Mouse (Mus musculus) left cerebral cortex, adult 6 months (tissue): ENCODE data around the gene Csdc2. TPM values are rescaled to one million over a fixed set of nuclear protein-coding genes. Genes with fewer than 3 reads are reported as not detected.

ENCODE experiments used
- long read RNA-seq, 2 experiments: library from polyadenylated mRNA; unstranded; transcript quantifications; one replicate each; pipeline ENCODE4 v2.0.0; 2019 to 2020
- polyA plus RNA-seq: library from polyadenylated mRNA; unstranded; fragments of <200 nt; fragmentation: Nextera tagmentation; gene quantifications from 2 replicates; pipeline ENCODE4 v1.2.3, GENCODE M21; 2021

Csdc2 gene
- polyA plus RNA-seq = 51.2 and 99.5 TPM in 2 replicates
- long read RNA-seq, experiment 1, transcript Csdc2-201 (4 exons, 2,490 nt) = major isoform, 282 of 332 reads
- long read RNA-seq, experiment 1, partial matches to known transcripts = 27 of 332 reads
- long read RNA-seq, experiment 1, other reads (novel, unspliced or antisense) = 21 of 332 reads
- long read RNA-seq, experiment 2, transcript Csdc2-201 (4 exons, 2,490 nt) = major isoform, 26 of 56 reads
- long read RNA-seq, experiment 2, partial matches to known transcripts = 26 of 56 reads
- long read RNA-seq, experiment 2, other reads (novel, unspliced or antisense) = 3 of 56 reads

DNA sequence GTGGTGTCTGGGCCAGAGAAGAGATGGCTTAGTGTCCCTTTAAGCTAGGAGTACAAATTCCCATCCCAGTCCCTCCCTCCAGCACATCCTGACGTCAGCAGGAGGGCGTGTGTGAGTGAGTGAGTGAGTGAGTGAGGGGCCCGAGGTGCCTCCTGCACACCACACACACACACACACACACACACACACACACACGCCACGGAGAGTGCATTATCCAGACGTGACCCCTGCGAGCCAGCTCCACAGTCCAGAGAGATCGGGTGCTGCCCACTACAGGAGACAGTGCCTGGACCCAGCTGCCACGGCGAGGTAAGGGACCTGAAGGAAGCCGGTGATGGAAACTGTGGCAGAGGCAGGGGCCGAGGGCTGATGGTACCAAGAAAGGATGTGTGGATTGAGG is at the start of gene Csdc2:
Gene Csdc2, plus strand, starts transcription at position 81 of the 400 bp plus-strand sequence.

DNA sequence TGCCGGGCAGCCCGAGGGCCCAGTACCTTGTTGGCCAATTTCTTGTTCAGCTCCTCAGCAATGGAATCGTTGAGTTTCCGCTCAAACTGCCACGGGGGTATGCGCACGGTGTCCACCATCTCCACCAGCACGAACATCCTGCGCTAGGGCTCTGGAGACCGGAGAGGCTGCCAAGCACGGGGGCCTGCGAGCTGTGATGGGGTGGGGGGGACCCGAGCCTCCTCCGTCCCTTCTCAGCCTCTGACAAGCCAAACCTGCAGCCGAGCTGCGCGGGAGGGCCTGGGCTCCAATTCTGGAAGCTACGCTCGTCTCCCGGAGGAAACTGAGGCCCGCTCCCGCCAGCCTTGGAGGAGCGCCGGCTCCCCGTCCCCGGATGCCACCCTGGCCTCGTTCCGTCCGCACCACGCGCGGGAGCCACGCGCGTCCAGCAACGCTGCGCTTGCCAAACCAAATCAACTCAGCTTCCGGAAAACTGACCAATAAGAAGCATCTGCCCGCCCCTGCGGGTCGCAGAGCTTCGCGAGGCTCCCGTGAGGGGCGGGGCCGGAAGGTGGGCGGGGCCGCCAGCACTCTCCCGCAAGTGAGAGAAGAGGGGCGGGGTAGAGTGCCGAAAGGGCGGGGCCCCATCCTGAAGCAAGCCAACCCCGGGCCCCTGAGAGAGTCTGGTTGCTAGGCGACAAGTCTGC is 10.7 kb upstream of the Csdc2 start, which contains the start of gene Polr3h:
Gene Polr3h, minus strand, starts transcription at position 481 of the 686 bp plus-strand sequence.

DNA sequence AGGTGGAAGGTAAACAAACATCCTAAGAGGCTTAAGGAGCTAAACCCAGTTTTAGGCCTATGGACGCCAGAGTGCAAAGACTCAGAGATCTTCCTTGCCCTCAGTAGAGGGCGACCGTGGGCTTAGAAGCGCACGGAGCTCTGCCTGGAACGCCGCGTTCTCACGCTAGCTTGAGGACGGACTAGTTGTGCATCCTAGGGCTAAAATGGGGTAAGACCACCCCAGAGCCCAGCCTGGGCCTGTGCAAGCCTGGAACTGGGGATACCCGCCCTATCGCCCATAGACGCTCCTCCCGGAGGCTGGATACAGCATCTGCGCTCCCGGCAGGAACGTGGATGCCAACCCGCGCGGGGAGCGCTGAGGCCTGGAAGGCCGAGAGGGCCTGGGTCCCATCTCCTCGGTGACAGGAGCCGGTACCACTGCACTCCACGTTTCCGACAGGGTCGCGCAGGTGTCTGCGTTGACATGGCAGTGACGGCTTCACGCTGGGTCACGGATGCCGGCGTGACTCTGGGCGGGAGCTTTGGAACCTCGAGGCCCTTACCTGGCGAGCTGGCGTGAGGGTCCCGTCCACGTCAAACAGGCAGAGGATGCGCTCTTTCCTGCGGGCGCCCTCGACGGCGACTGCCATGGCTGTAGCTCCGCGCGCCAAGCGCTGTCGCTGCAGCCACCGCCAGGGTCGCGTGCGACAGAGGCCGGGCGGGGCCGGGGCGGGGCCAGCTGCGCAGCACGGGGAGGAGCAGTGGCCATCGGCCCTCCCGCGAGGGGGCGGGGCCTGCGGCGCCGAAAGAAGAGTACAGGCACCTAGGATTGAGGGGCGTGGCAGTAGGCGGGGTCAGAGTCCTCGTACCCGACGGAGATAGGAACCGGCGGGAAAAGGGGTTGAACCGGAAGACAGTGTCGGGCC is 23.9 kb downstream of the Csdc2 start, which contains the start of gene Pmm1:
Gene Pmm1, minus strand, starts transcription at position 760 of the 907 bp plus-strand sequence.

DNA sequence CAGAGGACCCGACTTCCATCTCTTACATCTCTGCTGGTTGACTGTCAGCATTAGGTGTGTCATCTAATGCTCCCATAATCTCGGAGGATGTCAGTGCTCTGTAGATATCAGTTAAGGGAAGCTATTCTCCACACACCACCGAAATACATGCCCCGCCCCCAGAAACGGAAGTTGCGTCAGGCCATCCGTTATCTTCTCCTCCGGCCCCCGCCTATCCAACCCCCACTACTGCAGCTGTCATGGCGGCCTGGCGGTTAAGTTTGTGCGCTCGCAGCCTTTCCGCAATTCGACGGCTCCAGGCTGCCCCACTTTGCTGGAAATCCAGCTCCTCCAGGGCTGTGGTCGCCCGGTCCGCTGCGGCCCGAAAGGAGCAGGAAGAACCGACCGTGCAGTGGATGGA is 43.8 kb downstream of the Csdc2 start, which contains the start of gene 1700029P11Rik:
Gene 1700029P11Rik, plus strand, starts transcription at position 220 of the 400 bp plus-strand sequence.

DNA sequence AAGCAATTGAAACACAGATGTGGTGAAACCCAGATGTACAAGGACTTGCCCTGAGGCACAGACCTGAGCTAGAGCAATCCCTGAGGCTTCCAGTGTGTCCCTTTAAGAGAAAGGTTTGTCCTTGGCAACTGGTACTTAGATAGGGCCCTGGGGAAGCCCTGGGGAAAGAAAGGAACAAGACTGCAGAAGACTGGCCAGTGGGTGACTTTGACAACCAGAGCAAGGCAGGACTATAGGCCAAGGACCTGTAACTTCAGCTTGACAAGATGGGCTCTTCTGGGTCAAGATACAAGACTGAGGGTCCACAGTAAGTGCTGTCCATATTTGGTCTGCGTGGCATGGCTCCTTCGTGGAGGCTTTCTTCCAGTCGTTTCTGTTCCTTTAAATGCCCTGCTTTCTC is 51.1 kb downstream of the Csdc2 start, which contains the start of gene Xrcc6:
Gene Xrcc6, plus strand, starts transcription at position 190 of the 400 bp plus-strand sequence.

Other genes starting within 250 kb of the Csdc2 start
- gene Chadl, start 239.5 kb upstream of the Csdc2 start, polyA plus RNA-seq = 18.5 and 32.8 TPM in 2 replicates
- gene Zc3h7b, start 191.7 kb upstream of the Csdc2 start, polyA plus RNA-seq = 63.8 and 79.5 TPM in 2 replicates
- 92.9 and 124 TPM in 2 replicates for gene Rangap1, start 191.2 kb upstream of the Csdc2 start, polyA plus RNA-seq
- 35.3 and 105 TPM in 2 replicates for gene Tef, start 134.3 kb upstream of the Csdc2 start, polyA plus RNA-seq
- 8.2 and 9.3 TPM in 2 replicates for gene Tob2, start 78.0 kb upstream of the Csdc2 start, polyA plus RNA-seq
- gene Phf5a, start 64.8 kb upstream of the Csdc2 start, polyA plus RNA-seq = 63.8 and 65.3 TPM in 2 replicates
- gene Aco2, start 64.5 kb upstream of the Csdc2 start, polyA plus RNA-seq = 270 and 354 TPM in 2 replicates
- gene Polr3h, start 10.5 kb upstream of the Csdc2 start, polyA plus RNA-seq = 185 and 213 TPM in 2 replicates
- gene Pmm1, start 24.2 kb downstream of the Csdc2 start, polyA plus RNA-seq = 488 and 565 TPM in 2 replicates
- gene 1700029P11Rik, start 43.8 kb downstream of the Csdc2 start, polyA plus RNA-seq = not detected in 2 replicates
- gene Xrcc6, start 51.1 kb downstream of the Csdc2 start, polyA plus RNA-seq = 13.0 and 15.6 TPM in 2 replicates
- 48.9 and 88.1 TPM in 2 replicates for gene Desi1, start 97.1 kb downstream of the Csdc2 start, polyA plus RNA-seq
- gene Snu13, start 110.8 kb downstream of the Csdc2 start, polyA plus RNA-seq = 245 and 274 TPM in 2 replicates
- not detected in 2 replicates for gene 4930407I10Rik, start 122.4 kb downstream of the Csdc2 start, polyA plus RNA-seq
- 1.9 and 2.9 TPM in 2 replicates for gene Mei1, start 133.2 kb downstream of the Csdc2 start, polyA plus RNA-seq
- gene Ccdc134, start 191.2 kb downstream of the Csdc2 start, polyA plus RNA-seq = 6.2 and 6.4 TPM in 2 replicates
- 57.0 and 87.6 TPM in 2 replicates for gene Srebf2, start 210.4 kb downstream of the Csdc2 start, polyA plus RNA-seq